Mouse (Mus musculus) MEL (cell line): ENCODE measurements around the gene Trhr2. TPM values are rescaled to one million over a fixed set of nuclear protein-coding genes. Genes with fewer than 3 reads are reported as not detected.

ENCODE experiments used
- DNase-seq: peaks from one replicate; pipeline ENCODE4 v3.0.0; 2011; ENCODE audit warnings: low read depth, low spot score
- H3K27ac ChIP-seq: 2 replicates; pipeline ENCODE4 v1.5.1; 2012; ENCODE audit warnings: low read depth, mild to moderate bottlenecking, control low read depth, low read length, moderate library complexity; ENCODE audit not compliant: control insufficient read depth
- H3K27me3 ChIP-seq, 2 experiments: fragments of 150-350 bp in 1 of 2; sonication (generic) in 1 of 2; 2 replicates each; pipeline ENCODE4 v1.6.1; 2012; ENCODE audit warnings: low read length in 2 of 2, mild to moderate bottlenecking in 2 of 2, improper control_type of control experiment in 1 of 2, moderate library complexity in 1 of 2; ENCODE audit not compliant: insufficient read depth in 2 of 2, control insufficient read depth in 1 of 2
- H3K36me3 ChIP-seq, 2 experiments: 2 replicates each; pipeline ENCODE4 v1.6.1; 2012 to 2014; ENCODE audit warnings: low read length in 2 of 2, improper control_type of control experiment in 1 of 2, inconsistent platforms in 1 of 2, mild to moderate bottlenecking in 1 of 2; ENCODE audit not compliant: insufficient read depth in 2 of 2, control insufficient read depth in 1 of 2
- H3K4me1 ChIP-seq, 2 experiments: fragments of 150-350 bp in 1 of 2; sonication (generic) in 1 of 2; 2 replicates each; pipeline ENCODE4 v1.6.1; 2012; ENCODE audit warnings: low read length in 2 of 2, improper control_type of control experiment in 1 of 2, mild to moderate bottlenecking in 1 of 2; ENCODE audit not compliant: insufficient read depth in 2 of 2, control insufficient read depth in 1 of 2
- H3K4me3 ChIP-seq, 2 experiments: fragments of 150-350 bp in 1 of 2; sonication (generic) in 1 of 2; 2 replicates each; pipeline ENCODE4 v1.5.1; 2012; ENCODE audit warnings: low read depth in 2 of 2, low read length in 2 of 2, mild to moderate bottlenecking in 2 of 2, moderate library complexity in 2 of 2, control low read depth in 1 of 2, improper control_type of control experiment in 1 of 2; ENCODE audit not compliant: control insufficient read depth in 1 of 2, insufficient read depth in 1 of 2
- H3K79me2 ChIP-seq: 2 replicates; pipeline ENCODE4 v1.6.1; 2012; ENCODE audit warnings: mild to moderate bottlenecking, low read length, moderate library complexity; ENCODE audit not compliant: control insufficient read depth, poor library complexity, insufficient read depth
- H3K9ac ChIP-seq: 2 replicates; pipeline ENCODE4 v1.6.1; 2012; ENCODE audit warnings: low read depth, mild to moderate bottlenecking, control low read depth, low read length, moderate library complexity; ENCODE audit not compliant: control insufficient read depth, poor library complexity, severe bottlenecking
- H3K9me3 ChIP-seq: fragments of 150-350 bp; sonication (generic); replicated peaks from 2 replicates; pipeline ENCODE4 v1.6.1; 2012; ENCODE audit warnings: mild to moderate bottlenecking, low read length, improper control_type of control experiment, moderate library complexity; ENCODE audit not compliant: insufficient read depth
- CHD2 ChIP-seq: IDR thresholded peaks from 2 replicates; pipeline ENCODE4 v1.6.1; 2011; ENCODE audit warnings: low read length, improper control_type of control experiment
- CTCF ChIP-seq, 3 experiments: IDR thresholded peaks in 2 of 3; conservative IDR thresholded peaks in 1 of 3; 2 replicates each; pipeline ENCODE4 v1.5.1; 2011 to 2012; ENCODE audit warnings: low read length in 3 of 3, low read depth in 2 of 3, mild to moderate bottlenecking in 2 of 3, improper control_type of control experiment in 1 of 3, inconsistent platforms in 1 of 3, mixed read lengths in 1 of 3, moderate library complexity in 1 of 3; ENCODE audit not compliant: control insufficient read depth in 1 of 3, insufficient read depth in 1 of 3, poor library complexity in 1 of 3, severe bottlenecking in 1 of 3
- E2F4 ChIP-seq: IDR thresholded peaks from 2 replicates; pipeline ENCODE4 v1.6.1; 2011; ENCODE audit warnings: low read depth, low read length, improper control_type of control experiment, borderline replicate concordance
- ELF1 ChIP-seq: IDR thresholded peaks from 2 replicates; pipeline ENCODE4 v1.6.1; 2014; ENCODE audit warnings: low read depth, mild to moderate bottlenecking, inconsistent platforms, low read length, improper control_type of control experiment, moderate library complexity
- EP300 ChIP-seq, 2 experiments: IDR thresholded peaks; 2 replicates each; pipeline ENCODE4 v1.6.1; 2011; ENCODE audit warnings: improper control_type of control experiment in 2 of 2, low read length in 2 of 2, low read depth in 1 of 2, mild to moderate bottlenecking in 1 of 2
- ETS1 ChIP-seq: IDR thresholded peaks from 2 replicates; pipeline ENCODE4 v1.6.1; 2012; ENCODE audit warnings: low read depth, mild to moderate bottlenecking, inconsistent platforms, low read length, improper control_type of control experiment, moderate library complexity
- GATA1 ChIP-seq: IDR thresholded peaks from 2 replicates; pipeline ENCODE4 v1.6.1; 2011; ENCODE audit warnings: low read depth, low read length, improper control_type of control experiment
- JUND ChIP-seq: IDR thresholded peaks from 2 replicates; pipeline ENCODE4 v1.6.1; 2011; ENCODE audit warnings: low read depth, mild to moderate bottlenecking, improper control_type of control experiment, low read length
- KAT2A ChIP-seq: conservative IDR thresholded peaks from 2 replicates; pipeline ENCODE4 v1.6.1; 2012; ENCODE audit warnings: low read depth, low read length, improper control_type of control experiment, inconsistent platforms
- MAX ChIP-seq: IDR thresholded peaks from 2 replicates; pipeline ENCODE4 v1.6.1; 2011; ENCODE audit warnings: low read length, improper control_type of control experiment
- MAZ ChIP-seq: IDR thresholded peaks from 2 replicates; pipeline ENCODE4 v1.6.1; 2012; ENCODE audit warnings: low read depth, mild to moderate bottlenecking, inconsistent platforms, low read length, improper control_type of control experiment
- MEF2A ChIP-seq: IDR thresholded peaks from 2 replicates; pipeline ENCODE4 v1.6.1; 2014; ENCODE audit warnings: low read depth, mild to moderate bottlenecking, inconsistent platforms, low read length, improper control_type of control experiment; ENCODE audit not compliant: poor library complexity, insufficient replicate concordance, severe bottlenecking; ENCODE audit errors: extremely low read depth
- MXI1 ChIP-seq: IDR thresholded peaks from 2 replicates; pipeline ENCODE4 v1.6.1; 2011; ENCODE audit warnings: mild to moderate bottlenecking, low read depth, low read length, improper control_type of control experiment
- MYC ChIP-seq: IDR thresholded peaks from 2 replicates; pipeline ENCODE4 v1.6.1; 2011; ENCODE audit warnings: low read depth, mild to moderate bottlenecking, low read length, improper control_type of control experiment, moderate library complexity
- NELFE ChIP-seq: IDR thresholded peaks from 2 replicates; pipeline ENCODE4 v1.6.1; 2011; ENCODE audit warnings: low read depth, low read length, improper control_type of control experiment
- NRF1 ChIP-seq: IDR thresholded peaks from 2 replicates; pipeline ENCODE4 v1.6.1; 2014; ENCODE audit warnings: low read depth, mild to moderate bottlenecking, inconsistent platforms, low read length, improper control_type of control experiment, moderate library complexity; ENCODE audit not compliant: poor library complexity, insufficient read depth, severe bottlenecking
- POLR2AphosphoS2 ChIP-seq: IDR thresholded peaks from 2 replicates; pipeline ENCODE4 v1.6.1; 2011; ENCODE audit warnings: low read length, improper control_type of control experiment
- POLR2AphosphoS5 ChIP-seq: IDR thresholded peaks from 2 replicates; pipeline ENCODE4 v1.6.1; 2012; ENCODE audit warnings: low read depth, borderline replicate concordance, mild to moderate bottlenecking, inconsistent platforms, low read length, moderate library complexity, mixed read lengths
- RAD21 ChIP-seq: IDR thresholded peaks from 2 replicates; pipeline ENCODE4 v1.6.1; 2011; ENCODE audit warnings: mild to moderate bottlenecking, low read depth, low read length, improper control_type of control experiment
- RCOR1 ChIP-seq: IDR thresholded peaks from 2 replicates; pipeline ENCODE4 v1.6.1; 2012; ENCODE audit warnings: low read depth, mild to moderate bottlenecking, inconsistent platforms, low read length, improper control_type of control experiment
- SIN3A ChIP-seq: IDR thresholded peaks from 2 replicates; pipeline ENCODE4 v1.6.1; 2012; ENCODE audit warnings: low read length, improper control_type of control experiment, inconsistent platforms
- SMC3 ChIP-seq: IDR thresholded peaks from 2 replicates; pipeline ENCODE4 v1.6.1; 2011; ENCODE audit warnings: low read depth, low read length, improper control_type of control experiment
- TAL1 ChIP-seq: IDR thresholded peaks from 2 replicates; pipeline ENCODE4 v1.6.1; 2012; ENCODE audit warnings: mild to moderate bottlenecking, inconsistent platforms, low read length, moderate library complexity, mixed read lengths
- TBP ChIP-seq: IDR thresholded peaks from 2 replicates; pipeline ENCODE4 v1.8.0; 2011; ENCODE audit warnings: low read depth, low read length, improper control_type of control experiment
- TCF12 ChIP-seq: IDR thresholded peaks from 2 replicates; pipeline ENCODE4 v1.6.1; 2014; ENCODE audit warnings: low read depth, mild to moderate bottlenecking, inconsistent platforms, low read length, improper control_type of control experiment, moderate library complexity
- USF1 ChIP-seq: IDR thresholded peaks from 2 replicates; pipeline ENCODE4 v1.6.1; 2014; ENCODE audit warnings: low read depth, mild to moderate bottlenecking, inconsistent platforms, low read length, improper control_type of control experiment, moderate library complexity
- USF2 ChIP-seq, 2 experiments: IDR thresholded peaks; 2 replicates each; pipeline ENCODE4 v1.6.1; 2011 to 2012; ENCODE audit warnings: improper control_type of control experiment in 2 of 2, low read length in 2 of 2, borderline replicate concordance in 1 of 2, inconsistent platforms in 1 of 2, low read depth in 1 of 2, mild to moderate bottlenecking in 1 of 2; ENCODE audit not compliant: insufficient read depth in 1 of 2
- ZC3H11A ChIP-seq: IDR thresholded peaks from 2 replicates; pipeline ENCODE4 v1.6.1; 2012; ENCODE audit warnings: low read depth, mild to moderate bottlenecking, inconsistent platforms, low read length, improper control_type of control experiment
- ZKSCAN1 ChIP-seq: IDR thresholded peaks from 2 replicates; pipeline ENCODE4 v1.6.1; 2012; ENCODE audit warnings: low read depth, mild to moderate bottlenecking, inconsistent platforms, low read length, improper control_type of control experiment, moderate library complexity
- ZMIZ1 ChIP-seq: IDR thresholded peaks from 2 replicates; pipeline ENCODE4 v1.6.1; 2012; ENCODE audit warnings: low read depth, mild to moderate bottlenecking, inconsistent platforms, low read length, improper control_type of control experiment, moderate library complexity
- ZNF384 ChIP-seq: IDR thresholded peaks from 2 replicates; pipeline ENCODE4 v1.6.1; 2012; ENCODE audit warnings: low read depth, mild to moderate bottlenecking, inconsistent platforms, low read length, improper control_type of control experiment
- polyA plus RNA-seq, 2 experiments: library from polyadenylated mRNA; stranded (reverse) in 1 of 2; unstranded in 1 of 2; fragments of >175 nt in 1 of 2; fragments of >200 nt in 1 of 2; gene quantifications; 2 replicates each; pipeline versions ENCODE4 v1.2.1 to v1.2.4; 2012; ENCODE audit warnings: low replicate concordance in 2 of 2, low read depth in 1 of 2; ENCODE audit not compliant: insufficient read length in 2 of 2, insufficient read depth in 1 of 2, missing spikeins in 1 of 2
- total RNA-seq: library from RNA; depleted of rRNA; stranded (reverse); fragments of 300-350 nt; gene quantifications from 2 replicates; pipeline ENCODE4 v1.2.3, GENCODE M21; 2012

Trhr2 gene
- total and polyA plus RNA-seq, 3 experiments = 0.07 to 0.12 TPM; not detected in 1

- DNase-seq = no peak
- H3K9ac ChIP-seq = no peak overlapping the region
- no peaks in the 10 kb centered on the region for H3K27me3 ChIP-seq
- TF ChIP-seq ETS1 (no peak), MAZ (no peak), JUND (no peak), USF2 (IDR thresholded peaks at IDR 0.05; ENCODE audit: borderline replicate concordance in 1 of 2, insufficient read depth in 1 of 2, low read depth in 1 of 2, low read length in 2 of 2) (no peak)
- TF ChIP-seq, all 39 proteins: peak for 0
- no peak overlapping the region for H3K27ac ChIP-seq
- peaks cover 0 to 38% of the 10 kb centered on the region in 2 experiments; a peak in 2 of 4 replicates for H3K36me3 ChIP-seq
- H3K4me1 ChIP-seq = no peaks in the 10 kb centered on the region
- H3K79me2 ChIP-seq = no peaks in the 10 kb centered on the region; the same call in none of the 2 replicates
- no peak overlapping the region for H3K4me3 ChIP-seq
- H3K9me3 ChIP-seq = no peaks in the 10 kb centered on the region
Measured at GRCm38 (mm10) chr8:122390758-122391157, 30.2 kb upstream of the Trhr2 start.

DNA sequence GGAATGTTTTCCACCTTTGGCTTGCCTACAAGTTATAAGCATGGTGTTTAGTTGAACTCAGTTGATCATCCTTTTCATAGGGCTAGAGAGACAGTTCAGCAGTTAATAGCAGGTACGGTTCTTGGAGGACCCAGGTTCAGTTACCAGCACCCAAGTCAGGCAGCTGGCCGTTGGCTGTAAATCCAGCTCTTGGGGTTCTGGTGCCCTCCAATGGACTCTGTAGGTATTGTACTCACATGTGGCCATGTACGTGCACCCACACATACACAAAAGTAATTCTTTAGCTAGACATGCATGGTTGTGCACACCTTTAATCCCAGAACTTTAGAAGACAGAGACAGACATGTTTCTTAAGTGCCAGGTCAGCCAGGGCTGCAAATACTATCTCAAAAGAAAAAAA lies 28.8 kb upstream of the Trhr2 start:
- no peaks in the 10 kb centered on the region for H3K9me3 ChIP-seq
- H3K4me3 ChIP-seq = no peak overlapping the region
- no peak overlapping the region for H3K9ac ChIP-seq
- DNase-seq = peak; percentile 53
- peaks cover 1% of the 10 kb centered on the region for H3K79me2 ChIP-seq
- H3K36me3 ChIP-seq = peaks cover 0 to 41% of the 10 kb centered on the region in 2 experiments; a peak in 2 of 4 replicates
- H3K27me3 ChIP-seq = no peaks in the 10 kb centered on the region
- H3K27ac ChIP-seq = no peak overlapping the region
- no peaks in the 10 kb centered on the region for H3K4me1 ChIP-seq
- TF ChIP-seq ELF1 (no peak), MXI1 (no peak), NELFE (no peak), MYC (0 out of 2 replicates have a peak, but pooled peaks have one; percentile 41), CTCF (IDR thresholded peaks at IDR 0.05 in 2 of 3, conservative IDR thresholded peaks at IDR 0.05 in 1 of 3; ENCODE audit: control insufficient read depth in 1 of 3, insufficient read depth in 1 of 3, low read depth in 2 of 3, low read length in 3 of 3, poor library complexity in 1 of 3, severe bottlenecking in 1 of 3) (peak; percentile 34 to 53 (median 49); a peak in 5 of 6 replicates), USF1 (no peak), TBP (no peak), GATA1 (no peak), TAL1 (no peak), ZNF384 (no peak), TCF12 (no peak), SIN3A (no peak), EP300 (IDR thresholded peaks at IDR 0.05; ENCODE audit: low read depth in 1 of 2, low read length in 2 of 2) (no peak), NRF1 (no peak), E2F4 (no peak), USF2 (IDR thresholded peaks at IDR 0.05; ENCODE audit: borderline replicate concordance in 1 of 2, insufficient read depth in 1 of 2, low read depth in 1 of 2, low read length in 2 of 2) (no peak), RAD21 (peak; percentile 55), KAT2A (no peak), MEF2A (no peak), POLR2AphosphoS2 (no peak), CHD2 (no peak), MAX (no peak), MAZ (no peak), ZMIZ1 (no peak), ZKSCAN1 (no peak), POLR2AphosphoS5 (no peak), SMC3 (peak; percentile 51), RCOR1 (no peak), JUND (no peak), ZC3H11A (peak; percentile 40; the same call in 1 of the 2 replicates)
